Mouse (Mus musculus): ENCODE data around the gene Gabrp. TPM values are rescaled to one million over a fixed set of nuclear protein-coding genes. Genes with fewer than 3 reads are reported as not detected.

The Gabrp gene
- total and polyA plus RNA-seq, 2 experiments from 2014 or later, result not detected

DNA sequence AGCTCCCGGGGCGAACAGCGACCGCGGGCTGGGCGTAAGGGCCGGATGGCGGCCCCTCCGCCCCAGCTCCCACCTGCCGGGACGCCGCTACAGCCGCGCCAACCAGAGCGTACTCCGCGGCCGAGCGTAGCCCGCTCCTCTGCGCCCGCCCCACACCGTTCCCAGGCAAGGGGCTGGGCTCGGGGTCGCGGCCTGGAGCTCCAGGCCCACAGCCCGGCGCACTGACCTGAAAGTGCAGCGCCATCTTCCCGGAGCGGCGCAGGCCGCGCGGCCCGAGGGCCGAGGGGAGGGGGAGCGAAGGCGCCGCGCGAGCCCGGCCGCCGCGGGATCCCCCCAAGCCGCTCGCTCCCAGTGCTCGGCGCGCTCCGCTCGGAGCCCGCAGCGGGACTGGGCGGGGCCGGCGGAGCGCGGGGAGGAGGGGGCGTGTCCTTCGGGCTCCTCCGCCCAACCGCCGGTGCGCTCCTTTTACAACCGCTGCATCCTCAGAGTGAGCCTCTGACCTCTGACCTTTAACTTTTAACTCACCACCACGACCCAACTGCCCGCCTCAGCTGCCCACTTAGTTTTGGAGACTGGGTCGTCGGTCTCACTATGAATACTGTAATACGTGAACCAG is 65.3 kb downstream of the Gabrp start, which contains the start of gene Ranbp17:
Gene Ranbp17, minus strand, starts transcription at position 371 of the 616 bp plus-strand sequence.
- H3K4me3 ChIP-seq (ENCODE audit: low read depth, low read length), result peak within 1 kb of the TSS; percentile 86
- WGBS, result 3% methylated on average over 60 of the region's 72 CpGs

DNA sequence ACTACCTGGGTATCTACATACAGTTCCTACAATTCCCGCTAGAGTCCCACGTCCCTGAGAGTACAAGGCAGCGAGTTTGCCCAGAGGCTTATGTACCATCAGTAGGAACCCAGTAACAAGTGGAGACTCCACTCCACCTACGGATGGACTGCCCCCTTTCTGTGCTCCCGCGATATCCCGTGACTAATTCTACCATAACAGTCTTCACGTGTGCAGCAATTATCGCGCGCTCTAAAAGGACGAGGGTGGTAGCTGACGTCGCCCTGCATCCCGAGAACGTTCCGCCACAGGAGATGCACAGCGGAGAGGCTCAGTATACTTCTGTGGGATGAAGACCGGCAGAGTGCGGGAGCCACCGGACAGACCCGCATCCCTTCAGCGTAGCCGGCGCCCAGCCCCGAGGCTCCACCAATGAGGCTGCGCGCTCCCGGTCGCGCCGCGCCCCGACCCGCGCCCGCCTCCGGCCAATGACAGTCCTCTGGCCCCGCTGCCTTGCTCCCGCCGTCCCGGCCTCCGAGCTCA is 65.8 kb downstream of the Gabrp start:
- no peak for TF ChIP-seq EP300 (IDR thresholded peaks at IDR 0.05; ENCODE audit: low read depth)
- peak; percentile 27 for TF ChIP-seq CTCF (IDR thresholded peaks at IDR 0.05; ENCODE audit: low read depth)
- WGBS, result under 1% methylated on average over 43 of the region's 43 CpGs
- Histone ChIP-seq H3K27ac (ENCODE audit: low read depth) (peak overlapping the region; percentile 71), H3K4me3 (ENCODE audit: low read depth, low read length) (peak overlapping the region; percentile 86), H3K4me2 (ENCODE audit: low read depth, low read length) (peak overlapping the region; percentile 94), H3K9ac (replicated peaks; ENCODE audit: low read depth, low read length) (peak overlapping the region; percentile 76), H3K27me3 (ENCODE audit: control insufficient read depth, insufficient read depth, low read length) (no peaks in the 10 kb centered on the region), H3K9me3 (replicated peaks; ENCODE audit: control insufficient read depth, low read length) (no peaks in the 10 kb centered on the region), H3K36me3 (replicated peaks; ENCODE audit: control insufficient read depth, insufficient read depth, low read length) (no peaks in the 10 kb centered on the region), H3K4me1 (ENCODE audit: control insufficient read depth, insufficient read depth) (no peaks in the 10 kb centered on the region)
- peak; percentile 89 for DNase-seq (ENCODE audit: low spot score)
- ATAC-seq (ENCODE audit: insufficient read depth, low read depth), result peak; percentile 92

More for the DNA sequence above, 65.3 kb downstream of the Gabrp start, which contains the start of gene Ranbp17:
- no peaks in the 10 kb centered on the region for H3K27me3 ChIP-seq (ENCODE audit: control insufficient read depth, insufficient read depth, low read length)
- H3K4me2 ChIP-seq (ENCODE audit: low read depth, low read length), result peak within 1 kb of the TSS; percentile 94
- peak within 1 kb of the TSS; percentile 71 for H3K27ac ChIP-seq (ENCODE audit: low read depth)
- peak; percentile 35 for DNase-seq (ENCODE audit: low spot score)
- TF ChIP-seq EP300 (IDR thresholded peaks at IDR 0.05; ENCODE audit: low read depth), result no peak
- TF ChIP-seq CTCF (IDR thresholded peaks at IDR 0.05; ENCODE audit: low read depth), result no peak
- H3K4me1 ChIP-seq (ENCODE audit: control insufficient read depth, insufficient read depth), result no peaks in the 10 kb centered on the region
- no peaks in the 10 kb centered on the region for H3K36me3 ChIP-seq (replicated peaks; ENCODE audit: control insufficient read depth, insufficient read depth, low read length)
- no peaks in the 10 kb centered on the region for H3K9me3 ChIP-seq (replicated peaks; ENCODE audit: control insufficient read depth, low read length)
- peak within 1 kb of the TSS; percentile 76 for H3K9ac ChIP-seq (replicated peaks; ENCODE audit: low read depth, low read length)
- ATAC-seq (ENCODE audit: insufficient read depth, low read depth), result peak; percentile 76

DNA sequence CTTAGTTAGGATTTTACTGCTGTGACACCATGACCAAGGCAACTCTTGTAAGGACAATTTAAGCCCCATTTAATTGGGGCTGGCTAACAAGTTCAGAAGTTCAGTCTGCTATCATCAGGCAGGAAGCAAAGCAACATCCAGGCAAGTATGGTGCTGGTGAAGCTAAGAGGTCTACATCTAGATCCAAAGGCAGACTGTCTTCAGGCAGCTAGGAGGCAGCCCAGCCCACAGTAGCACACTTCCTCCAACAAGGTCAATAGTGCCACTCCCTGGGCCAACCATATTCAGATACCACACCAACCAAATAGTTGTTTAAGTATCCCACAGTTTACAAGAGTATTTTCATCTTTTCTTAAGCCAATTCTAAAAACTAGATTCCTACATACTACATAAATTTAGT is 69.4 kb downstream of the Gabrp start:
- ATAC-seq (ENCODE audit: insufficient read depth, low read depth) (no peak), DNase-seq (ENCODE audit: low spot score) (no peak)
- H3K27ac ChIP-seq (ENCODE audit: low read depth), result no peak overlapping the region
- H3K27me3 ChIP-seq (ENCODE audit: control insufficient read depth, insufficient read depth, low read length), result no peaks in the 10 kb centered on the region
- H3K4me1 ChIP-seq (ENCODE audit: control insufficient read depth, insufficient read depth), result no peaks in the 10 kb centered on the region
- H3K9ac ChIP-seq (replicated peaks; ENCODE audit: low read depth, low read length), result no peak overlapping the region
- no peak overlapping the region for H3K4me3 ChIP-seq (ENCODE audit: low read depth, low read length)
- H3K9me3 ChIP-seq (replicated peaks; ENCODE audit: control insufficient read depth, low read length), result no peaks in the 10 kb centered on the region
- no peaks in the 10 kb centered on the region for H3K36me3 ChIP-seq (replicated peaks; ENCODE audit: control insufficient read depth, insufficient read depth, low read length)
- TF ChIP-seq EP300 (IDR thresholded peaks at IDR 0.05; ENCODE audit: low read depth), result no peak
- no peak for TF ChIP-seq CTCF (IDR thresholded peaks at IDR 0.05; ENCODE audit: low read depth)
- H3K4me2 ChIP-seq (ENCODE audit: low read depth, low read length), result no peak overlapping the region

Other genes with a start within 250 kb of the Gabrp start
- gene Ranbp17, start 65.2 kb downstream of the Gabrp start, total RNA-seq (2014; rRNA removed; ENCODE audit: low replicate concordance), result 3.6 and 3.8 TPM in 2 replicates
- 1.4 and 2.1 TPM in 2 replicates for gene Ranbp17, start 65.2 kb downstream of the Gabrp start, polyA plus RNA-seq (2015; fragmentation: Nextera tagmentation; extraction: Ambion mirVana)
- gene D130052B06Rik, start 20.3 kb upstream of the Gabrp start, total RNA-seq (2014; rRNA removed; ENCODE audit: low replicate concordance), result not detected in 2 replicates
- not detected in 2 replicates for gene D130052B06Rik, start 20.3 kb upstream of the Gabrp start, polyA plus RNA-seq (2015; fragmentation: Nextera tagmentation; extraction: Ambion mirVana)

Measured in heart, postnatal 0 days (tissue).